Mouse (Mus musculus): Measurements from ENCODE around the gene Il1rap. TPM values are rescaled to one million over a fixed set of nuclear protein-coding genes. Genes with fewer than 3 reads are reported as not detected.

Il1rap gene
- 10 to 100 TPM; 70.2 to 79.1 TPM for total RNA-seq (2021)
- long read RNA-seq, experiment 1, full-length matches to known transcripts = 35 of 47 reads
- long read RNA-seq, experiment 1, partial matches to known transcripts = 1 of 47 reads
- long read RNA-seq, experiment 1, other reads (novel, unspliced or antisense) = 11 of 47 reads
- long read RNA-seq, experiment 2, full-length matches to known transcripts = 39 of 58 reads
- long read RNA-seq, experiment 2, partial matches to known transcripts = 3 of 58 reads
- long read RNA-seq, experiment 2, other reads (novel, unspliced or antisense) = 16 of 58 reads

GRCm38 (mm10) chr16:26581048-26581912 is at the start of gene Il1rap:
TSS of gene Il1rap (plus strand) at chr16:26581704.
- H3K27ac ChIP-seq = peak within 1 kb of the TSS; percentile 94
- peak; percentile 96 to 97 for DNase-seq (ENCODE audit: low spot score in 2 of 2)
- peak; percentile 32 for TF ChIP-seq CTCF (conservative IDR thresholded peaks at IDR 0.05)
- H3K4me3 ChIP-seq = peak within 1 kb of the TSS; percentile 86

GRCm38 (mm10) chr16:26532287-26532686 is 49.2 kb upstream of the Il1rap start:
- Histone ChIP-seq H3K4me3 (no peak overlapping the region), H3K27ac (no peak overlapping the region)
- no peak for DNase-seq (ENCODE audit: low spot score in 2 of 2)
- peak; percentile 69 for TF ChIP-seq CTCF (conservative IDR thresholded peaks at IDR 0.05)

- peak overlapping the region; percentile 56 for H3K27ac ChIP-seq
- no peak overlapping the region for H3K4me3 ChIP-seq
- no peak for DNase-seq (ENCODE audit: low spot score in 2 of 2)
- TF ChIP-seq CTCF (conservative IDR thresholded peaks at IDR 0.05) = no peak
Observed at GRCm38 (mm10) chr16:26546170-26546878, 35.2 kb upstream of the Il1rap start.

- H3K4me3 ChIP-seq = no peak overlapping the region
- H3K27ac ChIP-seq = peak overlapping the region; percentile 56
- no peak for TF ChIP-seq CTCF (conservative IDR thresholded peaks at IDR 0.05)
- DNase-seq (ENCODE audit: low spot score in 2 of 2) = no peak
Observed at GRCm38 (mm10) chr16:26546879-26547206, 34.7 kb upstream of the Il1rap start.

- Histone ChIP-seq H3K4me3 (no peak overlapping the region), H3K27ac (peak overlapping the region; percentile 84)
- TF ChIP-seq CTCF (conservative IDR thresholded peaks at IDR 0.05) = no peak
- DNase-seq (ENCODE audit: low spot score in 2 of 2) = peak; percentile 74 to 84
Observed at GRCm38 (mm10) chr16:26549221-26549620, 32.3 kb upstream of the Il1rap start.

- no peak for TF ChIP-seq CTCF (conservative IDR thresholded peaks at IDR 0.05)
- DNase-seq (ENCODE audit: low spot score in 2 of 2) = no peak
- H3K4me3 ChIP-seq = no peak overlapping the region
- no peak overlapping the region for H3K27ac ChIP-seq
Observed at GRCm38 (mm10) chr16:26552234-26552633, 29.3 kb upstream of the Il1rap start.

GRCm38 (mm10) chr16:26558797-26559196 is 22.7 kb upstream of the Il1rap start:
- Histone ChIP-seq H3K27ac (no peak overlapping the region), H3K4me3 (no peak overlapping the region)
- no peak for DNase-seq (ENCODE audit: low spot score in 2 of 2)
- no peak for TF ChIP-seq CTCF (conservative IDR thresholded peaks at IDR 0.05)

- TF ChIP-seq CTCF (conservative IDR thresholded peaks at IDR 0.05) = no peak
- H3K4me3 ChIP-seq = no peak overlapping the region
- H3K27ac ChIP-seq = no peak overlapping the region
- DNase-seq (ENCODE audit: low spot score in 2 of 2) = no peak
Observed at GRCm38 (mm10) chr16:26561743-26562142, 19.8 kb upstream of the Il1rap start.

- no peak for TF ChIP-seq CTCF (conservative IDR thresholded peaks at IDR 0.05)
- no peak for DNase-seq (ENCODE audit: low spot score in 2 of 2)
Observed at GRCm38 (mm10) chr16:26562771-26563170, 18.7 kb upstream of the Il1rap start.

GRCm38 (mm10) chr16:26569387-26569978 is 12.0 kb upstream of the Il1rap start:
- DNase-seq (ENCODE audit: low spot score in 2 of 2) = no peak
- no peak overlapping the region for H3K27ac ChIP-seq
- no peak for TF ChIP-seq CTCF (conservative IDR thresholded peaks at IDR 0.05)
- H3K4me3 ChIP-seq = no peak overlapping the region

More at GRCm38 (mm10) chr16:26562771-26563170, 18.7 kb upstream of the Il1rap start:
- H3K4me3 ChIP-seq = no peak overlapping the region
- H3K27ac ChIP-seq = no peak overlapping the region

GRCm38 (mm10) chr16:26571836-26572235 is 9.7 kb upstream of the Il1rap start:
- H3K4me3 ChIP-seq = no peak overlapping the region
- no peak for DNase-seq (ENCODE audit: low spot score in 2 of 2)
- H3K27ac ChIP-seq = no peak overlapping the region
- TF ChIP-seq CTCF (conservative IDR thresholded peaks at IDR 0.05) = no peak

- no peak for DNase-seq (ENCODE audit: low spot score in 2 of 2)
- H3K27ac ChIP-seq = no peak overlapping the region
- H3K4me3 ChIP-seq = no peak overlapping the region
- no peak for TF ChIP-seq CTCF (conservative IDR thresholded peaks at IDR 0.05)
Observed at GRCm38 (mm10) chr16:26574173-26574572, 7.3 kb upstream of the Il1rap start.
